Mouse (Mus musculus) heart, embryonic 12.5 days (tissue): ENCODE measurements around the gene Nfam1. TPM values are rescaled to one million over a fixed set of nuclear protein-coding genes. Genes with fewer than 3 reads are reported as not detected.
A peak's percentile ranks its signal among the peaks of the same experiment; 100 is the strongest.

Experiments
- ATAC-seq: fragments of 200-750 bp; cut with Nextera tagmentation; 2 replicates; pipeline ENCODE4 v1.8.0; 2017; ENCODE audit warnings: moderate TSS enrichment, moderate library complexity; ENCODE audit not compliant: insufficient number of reproducible peaks, low FRiP score
- H3K27ac ChIP-seq: fragments of 300-500 bp; sonication (generic); 2 replicates; pipeline ENCODE4 v1.5.1; 2016; ENCODE audit warnings: mild to moderate bottlenecking, moderate library complexity; ENCODE audit not compliant: poor library complexity, severe bottlenecking
- H3K27me3 ChIP-seq: fragments of 300-500 bp; sonication (generic); replicated peaks from 2 replicates; pipeline ENCODE4 v1.6.1; 2016; ENCODE audit warnings: mild to moderate bottlenecking, moderate library complexity
- H3K36me3 ChIP-seq: fragments of 300-500 bp; sonication (generic); 2 replicates; pipeline ENCODE4 v1.6.1; 2016; ENCODE audit warnings: mild to moderate bottlenecking, moderate library complexity
- H3K4me1 ChIP-seq: fragments of 300-500 bp; sonication (generic); replicated peaks from 2 replicates; pipeline ENCODE4 v1.6.1; 2016; ENCODE audit warnings: mild to moderate bottlenecking
- H3K4me2 ChIP-seq: fragments of 300-500 bp; sonication (generic); 2 replicates; pipeline ENCODE4 v1.6.1; 2016; ENCODE audit warnings: mild to moderate bottlenecking, moderate library complexity
- H3K4me3 ChIP-seq: fragments of 300-500 bp; sonication (generic); 2 replicates; pipeline ENCODE4 v1.5.1; 2016; ENCODE audit warnings: mild to moderate bottlenecking
- H3K9ac ChIP-seq: fragments of 300-500 bp; sonication (generic); 2 replicates; pipeline ENCODE4 v1.6.1; 2016; ENCODE audit warnings: mild to moderate bottlenecking, moderate library complexity
- H3K9me3 ChIP-seq: fragments of 300-500 bp; sonication (generic); replicated peaks from 2 replicates; pipeline ENCODE4 v1.6.1; 2016; ENCODE audit warnings: mild to moderate bottlenecking, moderate library complexity
- WGBS: fragments of 180-500 bp; shearing (Covaris S2); methylation state at CpG from one replicate; pipeline ENCODE4 v1.1.7; 2016; 5-methylcytosine and 5-hydroxymethylcytosine counted together
- microRNA-seq: library from miRNA; unstranded; fragments of <30 nt; microRNA quantifications from one replicate; pipeline ENCODE4, GENCODE M21; 2017
- polyA plus RNA-seq: library from polyadenylated mRNA; unstranded; fragments of >200 nt; fragmentation: Nextera tagmentation; extraction: Ambion mirVana; gene quantifications from 2 replicates; pipeline ENCODE4 v1.2.1, GENCODE M21; 2016

Nfam1 gene
- polyA plus RNA-seq, 1 experiment from 2014 or later, result 1.7 TPM

DNA sequence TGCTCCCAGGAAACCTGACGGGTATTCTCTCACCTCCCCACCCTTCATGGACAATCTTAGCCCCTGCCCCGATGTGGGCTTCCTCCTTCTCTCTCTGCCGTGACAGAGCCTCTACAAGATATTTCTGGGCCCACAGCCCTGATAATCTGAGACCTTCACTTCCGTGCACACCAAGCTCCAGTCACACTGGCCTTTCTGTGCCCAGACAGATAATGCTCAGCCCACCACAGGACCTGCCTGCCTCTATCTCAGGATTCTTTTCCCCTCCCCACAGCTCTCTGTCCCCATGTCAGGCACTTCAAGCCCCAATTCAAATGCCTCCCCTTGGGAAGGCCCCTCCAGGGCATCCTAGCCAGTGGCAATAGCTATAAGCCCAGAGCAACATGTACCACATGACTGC, 76.4 kb downstream of the Nfam1 start:
- Histone ChIP-seq H3K36me3 (no peaks in the 10 kb centered on the region), H3K9me3 (no peaks in the 10 kb centered on the region), H3K4me2 (no peak overlapping the region), H3K27ac (peak overlapping the region; percentile 22; the same call in 1 of the 2 replicates), H3K27me3 (peaks cover 81% of the 10 kb centered on the region), H3K9ac (peak overlapping the region; percentile 56; the same call in 1 of the 2 replicates), H3K4me3 (no peak overlapping the region), H3K4me1 (peaks cover 81% of the 10 kb centered on the region)
- ATAC-seq, result no peak
- WGBS, result 39% methylated on average over 4 of the region's 4 CpGs

DNA sequence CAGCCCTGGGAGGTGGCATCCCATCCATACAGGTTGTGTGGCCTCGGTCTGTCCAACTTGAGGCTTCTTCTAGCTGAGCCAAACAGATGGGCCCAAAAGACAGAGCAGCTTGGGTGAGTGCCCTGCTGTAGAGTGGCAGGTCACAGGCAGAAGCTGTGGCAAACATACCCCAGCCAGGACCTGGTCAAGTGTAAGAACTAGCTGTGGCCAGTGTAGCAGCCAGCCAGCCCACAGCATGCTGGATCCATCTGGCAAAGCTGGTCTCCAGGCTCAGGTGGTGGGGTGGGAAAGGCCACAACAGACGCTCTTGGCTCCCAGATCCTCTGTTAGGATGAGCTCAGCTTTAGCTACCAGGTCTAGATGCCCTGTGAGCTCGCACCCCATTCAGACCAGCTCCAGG, 76.8 kb downstream of the Nfam1 start:
- Histone ChIP-seq H3K9me3 (no peaks in the 10 kb centered on the region), H3K4me2 (no peak overlapping the region), H3K36me3 (no peaks in the 10 kb centered on the region), H3K27me3 (peaks cover 81% of the 10 kb centered on the region), H3K4me1 (peaks cover 77% of the 10 kb centered on the region), H3K4me3 (no peak overlapping the region), H3K27ac (0 out of 2 replicates have a peak overlapping the region, but pooled peaks have one; percentile 22), H3K9ac (no peak overlapping the region)
- ATAC-seq, result no peak
- WGBS, result 71% methylated on average over 3 of the region's 3 CpGs

GRCm38 (mm10) chr15:82955286-82955685, 77.8 kb downstream of the Nfam1 start:
- Histone ChIP-seq H3K4me2 (no peak overlapping the region), H3K27me3 (peaks cover 81% of the 10 kb centered on the region), H3K4me1 (peaks cover 74% of the 10 kb centered on the region), H3K36me3 (no peaks in the 10 kb centered on the region), H3K9ac (no peak overlapping the region), H3K27ac (no peak overlapping the region), H3K9me3 (no peaks in the 10 kb centered on the region), H3K4me3 (no peak overlapping the region)
- ATAC-seq, result no peak
- WGBS, result 82% methylated on average over 8 of the region's 8 CpGs

- no peak overlapping the region for H3K9ac ChIP-seq
- no peak for ATAC-seq
- WGBS, result 61% methylated on average over 5 of the region's 5 CpGs
- H3K27me3 ChIP-seq, result peaks cover 80% of the 10 kb centered on the region
- peaks cover 74% of the 10 kb centered on the region for H3K4me1 ChIP-seq
- H3K9me3 ChIP-seq, result no peaks in the 10 kb centered on the region
- H3K4me3 ChIP-seq, result no peak overlapping the region
- H3K36me3 ChIP-seq, result no peaks in the 10 kb centered on the region
- no peak overlapping the region for H3K27ac ChIP-seq
- H3K4me2 ChIP-seq, result no peak overlapping the region
Measured at GRCm38 (mm10) chr15:82954034-82954433, 79.1 kb downstream of the Nfam1 start.

DNA sequence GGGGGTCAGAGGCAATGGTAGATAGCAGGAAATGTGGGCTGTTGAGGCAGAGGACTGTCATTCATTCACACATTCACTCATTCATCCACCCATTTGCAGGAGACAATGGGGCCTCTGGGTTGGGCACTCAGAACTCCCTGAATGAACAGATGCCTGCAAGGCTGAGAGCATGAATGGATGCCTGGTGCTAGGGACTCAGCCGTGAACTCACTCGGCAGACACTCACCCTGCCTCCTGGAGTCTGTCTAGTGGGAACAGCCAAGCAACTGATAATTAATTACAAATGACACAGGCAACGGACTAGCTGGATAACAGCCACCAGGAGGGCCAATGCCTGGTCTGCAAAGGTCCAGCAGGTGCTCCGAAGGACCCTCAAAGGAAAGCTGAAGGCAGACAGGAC, 80.0 kb downstream of the Nfam1 start:
- no peaks in the 10 kb centered on the region for H3K9me3 ChIP-seq
- H3K4me2 ChIP-seq, result no peak overlapping the region
- no peaks in the 10 kb centered on the region for H3K36me3 ChIP-seq
- H3K4me3 ChIP-seq, result no peak overlapping the region
- H3K27me3 ChIP-seq, result peaks cover 84% of the 10 kb centered on the region
- peaks cover 74% of the 10 kb centered on the region for H3K4me1 ChIP-seq
- WGBS, result 34% methylated on average over 4 of the region's 4 CpGs
- ATAC-seq, result no peak
- H3K9ac ChIP-seq, result no peak overlapping the region
- H3K27ac ChIP-seq, result no peak overlapping the region

DNA sequence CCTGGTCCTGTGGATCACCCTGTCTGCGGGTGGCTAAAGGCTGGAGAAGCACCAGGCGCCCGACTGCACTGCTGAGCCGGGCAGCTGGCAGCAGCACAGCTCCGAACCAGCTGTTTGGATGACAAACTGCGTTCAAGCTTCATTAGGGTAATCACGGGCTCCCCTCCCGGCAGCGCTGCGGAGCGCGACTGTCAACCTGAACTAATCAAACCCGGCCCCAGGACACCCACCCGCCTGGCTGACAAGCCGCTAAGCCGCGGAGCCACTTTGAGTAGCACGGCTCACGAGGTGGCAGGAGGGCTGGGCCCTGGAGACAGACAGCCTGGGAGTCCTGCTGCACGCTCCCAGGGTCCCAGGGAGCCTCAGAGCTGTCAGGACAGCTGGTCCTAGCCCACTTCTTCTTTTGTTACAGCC, 80.8 kb downstream of the Nfam1 start:
- no peak for ATAC-seq
- H3K4me3 ChIP-seq, result no peak overlapping the region
- no peaks in the 10 kb centered on the region for H3K9me3 ChIP-seq
- H3K4me2 ChIP-seq, result peak overlapping the region; percentile 36
- WGBS, result 9% methylated on average over 20 of the region's 20 CpGs
- peaks cover 74% of the 10 kb centered on the region for H3K4me1 ChIP-seq
- no peak overlapping the region for H3K27ac ChIP-seq
- peaks cover 87% of the 10 kb centered on the region for H3K27me3 ChIP-seq
- H3K9ac ChIP-seq, result no peak overlapping the region; the same call in 1 of the 2 replicates
- H3K36me3 ChIP-seq, result no peaks in the 10 kb centered on the region

DNA sequence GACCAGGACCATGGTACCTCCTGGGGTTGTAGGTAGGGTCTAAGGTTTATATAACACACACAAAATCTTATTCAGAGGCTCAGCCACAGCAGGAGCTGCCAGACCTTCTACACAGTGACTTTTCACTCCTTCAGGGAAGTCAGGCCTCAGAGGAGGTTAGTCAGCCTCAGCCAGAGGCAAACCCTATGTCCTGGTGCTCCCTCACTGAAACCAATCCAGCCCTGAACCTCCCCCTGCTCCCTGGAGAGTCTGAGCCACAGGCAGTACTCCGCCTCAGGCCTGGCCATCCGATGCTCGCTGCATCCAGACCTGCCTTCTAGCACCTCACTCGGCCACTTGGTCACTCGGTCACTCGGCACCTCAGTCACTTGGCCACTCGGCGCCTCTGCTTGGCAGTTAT, 82.9 kb downstream of the Nfam1 start:
- Histone ChIP-seq H3K4me1 (peaks cover 63% of the 10 kb centered on the region), H3K9ac (no peak overlapping the region), H3K27ac (no peak overlapping the region), H3K9me3 (no peaks in the 10 kb centered on the region), H3K27me3 (peaks cover 97% of the 10 kb centered on the region), H3K36me3 (no peaks in the 10 kb centered on the region), H3K4me3 (no peak overlapping the region), H3K4me2 (no peak overlapping the region)
- WGBS, result 29% methylated on average over 8 of the region's 8 CpGs
- ATAC-seq, result no peak

GRCm38 (mm10) chr15:82947431-82947830, 85.7 kb downstream of the Nfam1 start:
- Histone ChIP-seq H3K9me3 (no peaks in the 10 kb centered on the region), H3K27ac (no peak overlapping the region), H3K36me3 (no peaks in the 10 kb centered on the region), H3K4me1 (peaks cover 45% of the 10 kb centered on the region), H3K9ac (no peak overlapping the region), H3K4me3 (no peak overlapping the region), H3K27me3 (peaks cover 94% of the 10 kb centered on the region), H3K4me2 (no peak overlapping the region)
- WGBS, result 63% methylated on average over 5 of the region's 5 CpGs
- no peak for ATAC-seq

- H3K4me1 ChIP-seq, result peaks cover 44% of the 10 kb centered on the region
- peaks cover 95% of the 10 kb centered on the region for H3K27me3 ChIP-seq
- H3K27ac ChIP-seq, result no peak overlapping the region
- H3K9ac ChIP-seq, result no peak overlapping the region
- no peaks in the 10 kb centered on the region for H3K9me3 ChIP-seq
- no peak overlapping the region for H3K4me3 ChIP-seq
- no peak overlapping the region for H3K4me2 ChIP-seq
- WGBS, result 77% methylated on average over 9 of the region's 9 CpGs
- ATAC-seq, result no peak
- no peaks in the 10 kb centered on the region for H3K36me3 ChIP-seq
Measured at GRCm38 (mm10) chr15:82944479-82945195, 88.5 kb downstream of the Nfam1 start.

Small RNAs within 50 kb of the gene (microRNA-seq; reads per million reads assigned to microRNA genes)
- gene Mir3080, result 14.4 reads per million, percentile 29 among the genes with 10 or more reads in this experiment

Other genes with a start within 250 kb of the Nfam1 start
- gene Cyp2d26, start 239.0 kb downstream of the Nfam1 start, polyA plus RNA-seq, result not detected in 2 replicates
- 5.4 and 6.4 TPM in 2 replicates for gene Tcf20, start 45.4 kb downstream of the Nfam1 start, polyA plus RNA-seq
- 58.9 and 68.8 TPM in 2 replicates for gene Serhl, start 56.2 kb upstream of the Nfam1 start, polyA plus RNA-seq
- 39.3 and 44.8 TPM in 2 replicates for gene Rrp7a, start 89.5 kb upstream of the Nfam1 start, polyA plus RNA-seq
- gene Poldip3, start 116.1 kb upstream of the Nfam1 start, polyA plus RNA-seq, result 89.1 and 90.7 TPM in 2 replicates
- gene Cyb5r3, start 139.3 kb upstream of the Nfam1 start, polyA plus RNA-seq, result 132 and 136 TPM in 2 replicates
- gene A4galt, start 218.5 kb upstream of the Nfam1 start, polyA plus RNA-seq, result 0.18 TPM in 2 replicates